Mouse (Mus musculus): ENCODE measurements around the gene Nr3c2. TPM values are rescaled to one million over a fixed set of nuclear protein-coding genes. Genes with fewer than 3 reads are reported as not detected.

The Nr3c2 gene
- 43.6 and 45.0 TPM in 2 replicates for polyA plus RNA-seq (2021; fragmentation: Nextera tagmentation)
- long read RNA-seq, experiment 1, full-length matches to known transcripts: 3 of 60 reads
- long read RNA-seq, experiment 1, partial matches to known transcripts: 23 of 60 reads
- long read RNA-seq, experiment 1, other reads (novel, unspliced or antisense): 34 of 60 reads
- long read RNA-seq, experiment 2, full-length matches to known transcripts: 81 of 159 reads
- long read RNA-seq, experiment 2, partial matches to known transcripts: 39 of 159 reads
- long read RNA-seq, experiment 2, other reads (novel, unspliced or antisense): 39 of 159 reads

GRCm38 (mm10) chr8:76899411-76900154 lies at the start of gene Nr3c2:
TSS of gene Nr3c2 (plus strand) at chr8:76899442.

